Mouse (Mus musculus) liver, postnatal 0 days (tissue): ENCODE measurements around the gene 1700123O20Rik.

ENCODE experiments used
- CTCF ChIP-seq: sonication (generic); IDR thresholded peaks from 2 replicates; pipeline ENCODE4 v1.5.1; 2016; ENCODE audit warnings: antibody characterized with exemption, low read depth
- EP300 ChIP-seq: IDR thresholded peaks from 2 replicates; pipeline ENCODE4 v1.6.1; 2016; ENCODE audit warnings: antibody characterized with exemption, low read depth, mild to moderate bottlenecking

DNA sequence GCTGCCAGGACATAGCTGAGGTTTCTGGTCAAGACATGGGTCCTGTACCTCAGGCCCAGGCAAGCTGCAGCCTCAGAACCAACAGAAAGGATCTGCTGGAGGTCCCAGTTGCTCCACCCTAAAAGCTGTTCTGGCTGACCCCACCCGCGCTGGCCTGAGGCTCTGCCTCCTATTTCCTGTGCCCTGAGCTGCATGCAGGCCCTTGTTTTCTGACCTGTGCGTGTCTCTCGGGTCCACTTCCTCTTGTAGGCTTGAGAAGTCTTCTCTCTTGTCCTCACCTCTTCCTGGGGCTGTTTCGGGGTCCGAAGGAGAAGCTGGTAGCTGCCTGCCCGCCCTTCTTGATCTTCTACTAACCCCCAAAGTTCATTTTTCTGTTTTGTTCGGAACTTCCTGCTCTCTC is 26.8 kb downstream of the 1700123O20Rik start:
- TF ChIP-seq CTCF: no peak
- TF ChIP-seq EP300: no peak
